Mouse (Mus musculus) CD8-positive naive resting alpha-beta T cell, adult 2 months (primary cell): ENCODE data around the gene Donson.
A peak's percentile ranks its signal among the peaks of the same experiment; 100 is the strongest.

Experiments used
- DNase-seq, 2 experiments: peaks; one replicate each; pipeline ENCODE4 v3.0.0; 2022; ENCODE audit warnings: low read depth in 2 of 2, low spot score in 2 of 2

The Donson gene

GRCm38 (mm10) chr16:91689791-91690190, 1.2 kb upstream of the Donson start:
- no peak for DNase-seq

GRCm38 (mm10) chr16:91688023-91688618, 449 bp downstream of the Donson start:
- no peak for DNase-seq

GRCm38 (mm10) chr16:91686369-91686768, 2.2 kb downstream of the Donson start:
- no peak for DNase-seq

- peak; percentile 29 to 54 for DNase-seq
Measured at GRCm38 (mm10) chr16:91685526-91685925, 3.0 kb downstream of the Donson start.

GRCm38 (mm10) chr16:91680656-91681055, 7.9 kb downstream of the Donson start:
- DNase-seq: no peak

- DNase-seq: no peak
Measured at GRCm38 (mm10) chr16:91678147-91678911, 10.2 kb downstream of the Donson start.

GRCm38 (mm10) chr16:91674500-91674899, 14.1 kb downstream of the Donson start:
- DNase-seq: no peak

GRCm38 (mm10) chr16:91663795-91664194, 24.8 kb downstream of the Donson start:
- DNase-seq: no peak

- no peak for DNase-seq
Measured at GRCm38 (mm10) chr16:91662336-91662735, 26.2 kb downstream of the Donson start.

GRCm38 (mm10) chr16:91661397-91661796, 27.2 kb downstream of the Donson start:
- DNase-seq: no peak

- DNase-seq: no peak
Measured at GRCm38 (mm10) chr16:91659798-91660197, 28.8 kb downstream of the Donson start.

GRCm38 (mm10) chr16:91658471-91658870, 30.1 kb downstream of the Donson start:
- no peak for DNase-seq

GRCm38 (mm10) chr16:91657285-91657684, 31.3 kb downstream of the Donson start:
- no peak for DNase-seq

GRCm38 (mm10) chr16:91655285-91655684, 33.3 kb downstream of the Donson start:
- no peak for DNase-seq

GRCm38 (mm10) chr16:91652191-91652590, 36.4 kb downstream of the Donson start:
- DNase-seq: no peak

GRCm38 (mm10) chr16:91649781-91650180, 38.8 kb downstream of the Donson start:
- no peak for DNase-seq

GRCm38 (mm10) chr16:91649246-91649645, 39.3 kb downstream of the Donson start:
- DNase-seq: no peak

- DNase-seq: peak; percentile 35 to 48
Measured at GRCm38 (mm10) chr16:91648220-91648550, 40.4 kb downstream of the Donson start.

- DNase-seq: peak; percentile 91 to 96
Measured at GRCm38 (mm10) chr16:91647461-91648219, 40.9 kb downstream of the Donson start, which contains the start of gene Son. TSS of gene Son (plus strand) at chr16:91647506.

GRCm38 (mm10) chr16:91646681-91647419, 41.7 kb downstream of the Donson start, which contains the start of gene Gart:
TSS of gene Gart (minus strand) at chr16:91646952.
- peak; percentile 88 to 90 for DNase-seq

GRCm38 (mm10) chr16:91645995-91646602, 42.5 kb downstream of the Donson start:
- peak; percentile 37 to 49 for DNase-seq
